Mouse (Mus musculus) testis, adult 2 months (tissue): Measurements from ENCODE around the gene Bfar. TPM values are rescaled to one million over a fixed set of nuclear protein-coding genes. Genes with fewer than 3 reads are reported as not detected.
"Not testable (repeated sequence)": the region's sequence is repeated elsewhere in the genome, so short reads cannot be mapped to it uniquely, and the experiment has no call there.

Experiments
- H3K27ac ChIP-seq: fragments of 200-500 bp; 2 replicates; pipeline ENCODE4 v1.5.1; 2012; ENCODE audit warnings: low read depth, low read length; ENCODE audit not compliant: control insufficient read depth, insufficient read depth
- H3K27me3 ChIP-seq: fragments of 200-500 bp; 2 replicates; pipeline ENCODE4 v1.6.1; 2012; ENCODE audit warnings: mild to moderate bottlenecking, low read length, moderate library complexity; ENCODE audit not compliant: control insufficient read depth, insufficient read depth
- H3K36me3 ChIP-seq: fragments of 200-500 bp; 2 replicates; pipeline ENCODE4 v1.6.1; 2012; ENCODE audit warnings: mild to moderate bottlenecking, low read length; ENCODE audit not compliant: control insufficient read depth, insufficient read depth
- H3K4me1 ChIP-seq: fragments of 200-500 bp; 2 replicates; pipeline ENCODE4 v1.6.1; 2012; ENCODE audit warnings: low read length; ENCODE audit not compliant: control insufficient read depth, insufficient read depth
- H3K4me3 ChIP-seq: fragments of 200-500 bp; 2 replicates; pipeline ENCODE4 v1.5.1; 2012; ENCODE audit warnings: low read depth, mild to moderate bottlenecking, low read length, moderate library complexity, mixed read lengths; ENCODE audit not compliant: control insufficient read depth
- CTCF ChIP-seq: fragments of 200-500 bp; IDR thresholded peaks from 2 replicates; pipeline ENCODE4 v1.5.1; 2012; ENCODE audit warnings: low read depth, mild to moderate bottlenecking, inconsistent platforms, low read length, moderate library complexity; ENCODE audit not compliant: control insufficient read depth, insufficient read depth, insufficient replicate concordance
- POLR2A ChIP-seq: fragments of 200-500 bp; IDR thresholded peaks from 2 replicates; pipeline ENCODE4 v1.6.1; 2012; ENCODE audit warnings: low read depth, mild to moderate bottlenecking, inconsistent platforms, low read length, moderate library complexity; ENCODE audit not compliant: control insufficient read depth
- polyA plus RNA-seq: library from polyadenylated mRNA; depleted of rRNA; stranded (reverse); fragments of >200 nt; gene quantifications from 2 replicates; pipeline ENCODE4 v1.2.3, GENCODE M21; 2012

The Bfar gene
- polyA plus RNA-seq, 1 experiment, result 13.0 TPM

DNA sequence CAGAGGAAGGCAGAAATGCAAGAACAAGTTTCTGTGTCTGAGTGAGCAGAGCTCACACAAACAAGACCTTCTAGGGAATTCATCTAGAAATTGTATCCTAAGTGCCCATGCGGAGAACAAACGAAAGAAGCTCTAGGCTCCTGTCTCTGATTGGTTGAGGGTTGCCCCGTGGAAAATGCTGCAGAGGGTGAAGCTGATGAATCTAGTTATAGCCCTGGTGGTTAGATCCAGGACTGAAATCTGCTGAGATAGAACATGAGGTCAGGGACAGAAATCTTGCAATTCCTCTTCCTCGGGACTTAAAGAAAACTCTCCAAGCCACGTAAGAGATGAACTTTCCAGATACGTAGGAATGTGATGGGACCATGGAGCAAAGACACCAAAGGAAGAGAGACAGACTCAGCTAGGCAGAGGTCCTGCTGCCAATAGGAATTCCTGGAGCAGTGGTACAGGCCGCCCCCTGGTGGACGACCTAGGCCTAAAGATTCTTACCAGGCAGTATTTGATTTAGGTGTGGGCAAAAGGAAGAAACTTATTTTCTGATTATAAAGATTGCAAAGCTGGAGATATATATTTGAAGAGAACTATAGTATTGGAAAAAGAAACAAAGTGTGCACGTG, 62.0 kb downstream of the Bfar start:
- H3K36me3 ChIP-seq, result no peaks in the 10 kb centered on the region
- H3K4me1 ChIP-seq, result peaks cover 6% of the 10 kb centered on the region; the same call in 1 of the 2 replicates
- no peak overlapping the region for H3K27ac ChIP-seq
- no peak overlapping the region for H3K4me3 ChIP-seq
- TF ChIP-seq CTCF (peak; percentile 69; the same call in 1 of the 2 replicates), POLR2A (no peak)
- H3K27me3 ChIP-seq, result no peaks in the 10 kb centered on the region

DNA sequence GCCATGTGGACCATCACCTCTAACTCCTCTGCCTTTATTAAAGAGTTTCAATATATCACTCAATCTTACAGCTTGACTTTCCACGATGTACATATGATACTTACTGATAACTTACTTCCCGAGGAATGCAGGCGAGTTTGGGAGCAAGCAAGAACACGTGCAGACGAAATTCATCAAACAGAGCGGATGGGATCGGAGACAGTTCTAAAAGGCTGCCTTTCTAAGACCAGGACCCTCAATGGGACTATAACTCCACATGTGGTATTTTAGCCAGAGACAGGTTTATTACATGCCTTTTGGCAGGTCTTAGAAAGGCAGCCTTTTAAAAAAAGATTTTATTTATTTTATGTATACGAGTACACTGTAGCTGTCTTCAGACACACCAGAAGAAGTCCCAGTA, 64.3 kb downstream of the Bfar start:
- no peaks in the 10 kb centered on the region for H3K36me3 ChIP-seq
- H3K4me3 ChIP-seq, result no peak overlapping the region
- H3K27ac ChIP-seq, result no peak overlapping the region
- H3K4me1 ChIP-seq, result 0 out of 2 replicates have a peak, but pooled peaks cover under 1% of the 10 kb centered on the region
- H3K27me3 ChIP-seq, result no peaks in the 10 kb centered on the region
- TF ChIP-seq POLR2A (no peak), CTCF (no peak)

DNA sequence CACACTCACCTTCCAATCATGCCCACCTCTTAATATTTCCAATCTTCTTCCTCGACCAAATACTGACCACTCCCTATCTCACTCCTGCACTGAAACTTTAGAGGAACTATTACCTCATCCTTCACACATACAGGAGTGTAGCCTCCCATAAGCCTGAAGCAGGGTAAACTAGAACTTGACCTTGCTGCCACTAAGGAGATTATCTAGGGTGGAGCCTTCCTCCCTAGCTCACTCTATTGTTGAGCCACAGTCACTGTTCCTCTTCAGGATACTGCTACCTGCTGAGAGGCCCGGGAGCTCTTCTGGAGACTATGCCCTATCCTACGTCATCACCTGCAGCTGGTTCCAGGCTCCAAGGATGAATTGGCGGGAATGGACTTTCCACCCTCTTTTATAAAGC, 67.4 kb downstream of the Bfar start:
- H3K4me3 ChIP-seq, H3K4me1 ChIP-seq, H3K27ac ChIP-seq, H3K27me3 ChIP-seq, H3K36me3 ChIP-seq: not testable (repeated sequence)

DNA sequence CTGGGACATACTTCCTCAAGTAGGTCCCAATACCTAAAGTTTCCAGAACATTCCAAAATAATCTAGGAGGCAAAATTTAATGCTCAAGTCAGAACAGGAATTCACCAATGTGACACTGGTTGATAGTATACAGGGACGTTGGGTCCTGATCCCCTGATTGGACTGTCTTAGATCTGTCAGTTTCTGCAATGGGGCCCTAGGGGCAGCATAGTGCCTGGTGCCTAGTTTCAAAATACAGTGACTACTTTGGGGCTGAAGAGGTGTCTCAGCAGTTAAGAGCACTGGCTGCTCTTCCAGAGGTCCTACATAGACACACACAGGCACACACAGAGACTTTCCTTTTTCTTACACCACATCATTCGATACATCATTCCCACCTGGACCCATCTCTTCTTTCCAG, 69.2 kb downstream of the Bfar start:
- Histone ChIP-seq H3K36me3 (no peaks in the 10 kb centered on the region), H3K4me1 (no peaks in the 10 kb centered on the region), H3K4me3 (no peak overlapping the region), H3K27ac (no peak overlapping the region), H3K27me3 (no peaks in the 10 kb centered on the region)
- TF ChIP-seq CTCF (no peak), POLR2A (no peak)

- H3K27me3 ChIP-seq, result no peaks in the 10 kb centered on the region
- H3K27ac ChIP-seq, result no peak overlapping the region
- H3K36me3 ChIP-seq, result no peaks in the 10 kb centered on the region
- peaks cover 2% of the 10 kb centered on the region; the same call in 1 of the 2 replicates for H3K4me1 ChIP-seq
- TF ChIP-seq POLR2A (no peak), CTCF (no peak)
- H3K4me3 ChIP-seq, result no peak overlapping the region
Observed at GRCm38 (mm10) chr16:13747708-13748107, 76.0 kb downstream of the Bfar start.

- H3K36me3 ChIP-seq, result no peaks in the 10 kb centered on the region
- peaks cover 2% of the 10 kb centered on the region; the same call in 1 of the 2 replicates for H3K4me1 ChIP-seq
- H3K27ac ChIP-seq, result no peak overlapping the region
- H3K4me3 ChIP-seq, result no peak overlapping the region
- no peak for TF ChIP-seq POLR2A
- TF ChIP-seq CTCF, result no peak
- no peaks in the 10 kb centered on the region for H3K27me3 ChIP-seq
Observed at GRCm38 (mm10) chr16:13748124-13748523, 76.5 kb downstream of the Bfar start.

DNA sequence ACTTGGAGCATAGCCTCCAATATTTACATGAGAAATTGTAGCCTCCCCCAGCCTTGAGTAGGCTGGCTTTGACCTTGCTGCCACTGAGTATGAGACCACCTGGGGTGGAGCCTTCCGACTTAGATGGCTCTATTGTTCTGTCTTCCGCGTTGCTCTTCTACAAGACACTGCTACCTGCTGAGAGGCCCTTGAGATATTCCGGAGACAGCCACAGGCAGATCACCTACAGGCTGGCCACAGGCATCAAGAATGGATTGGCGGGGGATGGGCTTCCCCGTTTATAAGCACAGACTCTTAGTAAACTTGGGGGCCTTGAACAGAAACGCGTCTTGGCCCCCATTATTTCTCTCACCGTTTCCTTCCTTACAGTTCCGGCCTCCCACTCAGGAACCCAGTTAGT, 77.2 kb downstream of the Bfar start:
- H3K27ac ChIP-seq, H3K36me3 ChIP-seq, H3K4me3 ChIP-seq: not testable (repeated sequence)

DNA sequence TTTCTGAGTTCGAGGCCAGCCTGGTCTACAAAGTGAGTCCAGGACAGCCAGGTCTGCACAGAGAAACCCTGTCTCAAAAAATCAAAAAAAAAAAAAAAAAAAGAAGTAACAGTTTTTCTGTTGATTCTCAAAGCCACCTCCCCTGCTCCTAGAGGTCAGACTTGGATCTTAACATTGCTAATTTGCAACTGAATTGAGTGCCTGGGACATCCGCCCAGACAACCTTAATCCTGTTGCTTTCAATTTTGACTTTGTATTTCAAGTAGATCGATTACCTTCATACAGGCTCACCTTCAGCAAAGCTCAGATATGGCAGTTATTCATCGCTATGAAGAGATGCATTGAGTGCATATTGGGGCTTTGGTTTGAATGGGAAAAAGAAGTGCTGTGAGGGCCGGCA, 77.6 kb downstream of the Bfar start:
- no peaks in the 10 kb centered on the region for H3K36me3 ChIP-seq
- no peak overlapping the region for H3K27ac ChIP-seq
- TF ChIP-seq POLR2A (no peak), CTCF (no peak)
- H3K4me3 ChIP-seq, result no peak overlapping the region
- H3K27me3 ChIP-seq, result no peaks in the 10 kb centered on the region
- peaks cover 2% of the 10 kb centered on the region; the same call in 1 of the 2 replicates for H3K4me1 ChIP-seq

More for the DNA sequence above, 77.2 kb downstream of the Bfar start:
- not testable (repeated sequence) for H3K27me3 ChIP-seq, H3K4me1 ChIP-seq
